Mouse (Mus musculus): ENCODE results near the gene Map4k5.

Gene Map4k5

GRCm38 (mm10) chr12:69885170-69885923 lies 7.7 kb downstream of the Map4k5 start:
- DNase-seq = no peak

GRCm38 (mm10) chr12:69884053-69884452 lies 8.9 kb downstream of the Map4k5 start:
- peak; percentile 30 to 40 for DNase-seq

- DNase-seq = peak in 1 of 2 experiments; percentile 30
Observed at GRCm38 (mm10) chr12:69881198-69881905, 11.6 kb downstream of the Map4k5 start.

GRCm38 (mm10) chr12:69879739-69880138 lies 13.3 kb downstream of the Map4k5 start:
- no peak for DNase-seq

GRCm38 (mm10) chr12:69879172-69879665 lies 13.8 kb downstream of the Map4k5 start:
- DNase-seq = peak; percentile 45 to 56

- no peak for DNase-seq
Observed at GRCm38 (mm10) chr12:69877842-69878363, 15.1 kb downstream of the Map4k5 start.

- DNase-seq = no peak
Observed at GRCm38 (mm10) chr12:69871632-69872031, 21.4 kb downstream of the Map4k5 start.

- DNase-seq = no peak
Observed at GRCm38 (mm10) chr12:69867338-69867737, 25.7 kb downstream of the Map4k5 start.

GRCm38 (mm10) chr12:69864164-69864692 lies 28.8 kb downstream of the Map4k5 start:
- DNase-seq = peak; percentile 29 to 37

GRCm38 (mm10) chr12:69863505-69863904 lies 29.5 kb downstream of the Map4k5 start:
- no peak for DNase-seq

GRCm38 (mm10) chr12:69858847-69859246 lies 34.2 kb downstream of the Map4k5 start:
- no peak for DNase-seq

- no peak for DNase-seq
Observed at GRCm38 (mm10) chr12:69857597-69857996, 35.4 kb downstream of the Map4k5 start.

- DNase-seq = no peak
Observed at GRCm38 (mm10) chr12:69856398-69856797, 36.6 kb downstream of the Map4k5 start.

- no peak for DNase-seq
Observed at GRCm38 (mm10) chr12:69855641-69856300, 37.2 kb downstream of the Map4k5 start.

GRCm38 (mm10) chr12:69853942-69854341 lies 39.1 kb downstream of the Map4k5 start:
- DNase-seq = no peak

- DNase-seq = no peak
Observed at GRCm38 (mm10) chr12:69853387-69853786, 39.6 kb downstream of the Map4k5 start.

- no peak for DNase-seq
Observed at GRCm38 (mm10) chr12:69852288-69852687, 40.7 kb downstream of the Map4k5 start.

GRCm38 (mm10) chr12:69848083-69848878 lies 44.7 kb downstream of the Map4k5 start:
- no peak for DNase-seq

GRCm38 (mm10) chr12:69846499-69846898 lies 46.5 kb downstream of the Map4k5 start:
- DNase-seq = no peak

GRCm38 (mm10) chr12:69845722-69846121 lies 47.3 kb downstream of the Map4k5 start:
- DNase-seq = no peak

GRCm38 (mm10) chr12:69843531-69844445 lies 49.2 kb downstream of the Map4k5 start:
- DNase-seq = no peak
